Mouse (Mus musculus) liver, embryonic 14.5 days (tissue): ENCODE data around the gene Msantd3. TPM values are rescaled to one million over a fixed set of nuclear protein-coding genes. Genes with fewer than 3 reads are reported as not detected.

Source experiments
- ATAC-seq: fragments of 200-750 bp; cut with Nextera tagmentation; 2 replicates; pipeline ENCODE4 v1.8.0; 2017; ENCODE audit warnings: moderate number of reproducible peaks, mild to moderate bottlenecking, moderate library complexity; ENCODE audit not compliant: insufficient read depth
- DNase-seq, 3 experiments: peaks; one replicate each; pipeline ENCODE4 v3.0.0-alpha.2; 2012 to 2013; ENCODE audit warnings: low read depth in 3 of 3, low spot score in 3 of 3
- H3K27ac ChIP-seq: fragments of 300-500 bp; sonication (generic); 2 replicates; pipeline ENCODE4 v1.5.1; 2014; ENCODE audit warnings: moderate library complexity, mild to moderate bottlenecking, control low read depth, inconsistent platforms
- H3K27me3 ChIP-seq: fragments of 300-500 bp; sonication (generic); 2 replicates; pipeline ENCODE4 v1.6.1; 2014; ENCODE audit warnings: mild to moderate bottlenecking, low read length, moderate library complexity; ENCODE audit not compliant: control insufficient read depth, insufficient read depth
- H3K36me3 ChIP-seq: fragments of 300-500 bp; sonication (generic); replicated peaks from 2 replicates; pipeline ENCODE4 v1.6.1; 2014; ENCODE audit warnings: low read depth; ENCODE audit not compliant: control insufficient read depth, insufficient read depth
- H3K4me1 ChIP-seq, 2 experiments: fragments of 200-500 bp in 1 of 2; fragments of 300-500 bp in 1 of 2; sonication (generic) in 1 of 2; replicated peaks; 2 replicates each; pipeline ENCODE4 v1.6.1; 2012 to 2014; ENCODE audit warnings: antibody characterized with exemption in 1 of 2, inconsistent platforms in 1 of 2, low read length in 1 of 2; ENCODE audit not compliant: control insufficient read depth in 2 of 2, insufficient read depth in 2 of 2
- H3K4me2 ChIP-seq: fragments of 300-500 bp; sonication (generic); 2 replicates; pipeline ENCODE4 v1.6.1; 2014; ENCODE audit warnings: low read depth, mild to moderate bottlenecking, control low read depth, moderate library complexity
- H3K4me3 ChIP-seq, 2 experiments: fragments of 200-500 bp in 1 of 2; fragments of 300-500 bp in 1 of 2; sonication (generic) in 1 of 2; 2 replicates each; pipeline ENCODE4 v1.5.1; 2012 to 2014; ENCODE audit warnings: low read depth in 2 of 2, low read length in 2 of 2, mild to moderate bottlenecking in 2 of 2, control low read depth in 1 of 2, inconsistent platforms in 1 of 2, moderate library complexity in 1 of 2; ENCODE audit not compliant: insufficient read depth in 1 of 2
- H3K9ac ChIP-seq: fragments of 300-500 bp; sonication (generic); replicated peaks from 2 replicates; pipeline ENCODE4 v1.6.1; 2014; ENCODE audit warnings: mild to moderate bottlenecking, control low read depth, moderate library complexity
- H3K9me3 ChIP-seq: fragments of 300-500 bp; sonication (generic); 2 replicates; pipeline ENCODE4 v1.6.1; 2016; ENCODE audit warnings: low read length, mixed read lengths; ENCODE audit not compliant: control insufficient read depth
- CTCF ChIP-seq: IDR thresholded peaks from 2 replicates; pipeline ENCODE4 v1.5.1; 2016; ENCODE audit warnings: antibody characterized with exemption, low read depth, control low read depth
- EP300 ChIP-seq: IDR thresholded peaks from 2 replicates; pipeline ENCODE4 v1.6.1; 2016; ENCODE audit warnings: antibody characterized with exemption, low read depth
- WGBS: fragments of 180-500 bp; shearing (Covaris S2); extraction: QIAGEN DNeasy Blood & Tissue Kit; methylation state at CpG from one replicate; pipeline ENCODE4 v1.1.7; 2014; ENCODE audit not compliant: insufficient replicate concordance; 5-methylcytosine and 5-hydroxymethylcytosine counted together
- polyA plus RNA-seq, 2 experiments: library from polyadenylated mRNA; depleted of rRNA in 1 of 2; stranded (reverse) in 1 of 2; unstranded in 1 of 2; fragments of >200 nt; fragmentation: Nextera tagmentation in 1 of 2; extraction: Ambion mirVana in 1 of 2; gene quantifications; 2 replicates each; pipeline versions ENCODE4 v1.2.1 to v1.2.3; 2012 to 2014

The Msantd3 gene
- polyA plus RNA-seq, 2 experiments: 1.5 to 2.1 TPM

DNA sequence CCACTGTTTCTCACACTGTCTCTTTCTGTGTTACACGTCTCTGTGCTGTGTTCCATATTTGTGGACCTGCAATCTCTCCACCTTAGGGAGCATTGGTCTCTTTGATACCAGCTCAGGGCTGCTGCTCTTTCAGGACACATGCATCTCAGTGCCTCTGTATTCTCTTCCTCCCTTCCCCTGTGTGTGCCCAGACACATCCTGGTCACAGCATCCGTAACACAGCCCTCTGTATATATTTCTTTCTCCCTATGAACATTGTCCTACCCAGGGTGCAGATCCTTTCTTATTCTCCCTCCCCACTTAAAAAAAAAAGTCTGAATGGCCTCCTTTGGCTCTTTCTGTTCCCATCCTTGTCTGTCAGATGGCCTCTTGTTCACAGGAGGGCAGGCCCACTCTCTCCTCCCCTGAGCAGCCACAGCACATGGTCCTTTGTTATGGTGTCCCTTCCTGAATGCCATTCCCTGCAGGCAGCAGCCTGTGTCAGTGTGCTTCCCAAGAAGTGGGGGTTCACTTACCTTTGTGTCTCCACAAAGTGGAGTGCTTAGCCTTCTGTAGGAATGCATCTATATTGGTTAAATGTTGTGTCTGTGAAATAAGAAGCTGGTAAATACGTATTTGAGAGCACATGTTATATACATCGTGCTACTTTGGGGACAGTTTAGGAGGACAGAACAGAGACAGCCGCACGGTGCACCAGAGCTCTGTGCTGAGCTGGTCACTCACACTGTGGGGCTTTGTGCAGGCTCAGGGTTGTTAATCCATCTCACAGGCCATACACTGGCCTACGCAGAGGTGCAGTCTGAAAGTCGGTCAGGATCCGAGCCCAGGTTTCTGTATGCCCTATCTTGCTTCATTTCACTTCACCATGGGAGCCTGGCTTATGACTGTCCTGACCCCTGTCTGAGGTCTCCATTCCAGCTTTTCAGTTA is 7.1 kb downstream of the Msantd3 start:
- Histone ChIP-seq H3K27me3 (no peaks in the 10 kb centered on the region; the same call in 1 of the 2 replicates), H3K9ac (no peak overlapping the region), H3K4me1 (peaks cover 0 to 3% of the 10 kb centered on the region in 2 experiments; a peak in 1 of 4 replicates), H3K9me3 (no peaks in the 10 kb centered on the region), H3K36me3 (no peaks in the 10 kb centered on the region), H3K4me3 (no peak overlapping the region), H3K4me2 (no peak overlapping the region), H3K27ac (no peak overlapping the region)
- WGBS: 70% methylated on average over 9 of the region's 9 CpGs
- DNase-seq: no peak
- no peak for ATAC-seq
- TF ChIP-seq CTCF (no peak), EP300 (no peak)

DNA sequence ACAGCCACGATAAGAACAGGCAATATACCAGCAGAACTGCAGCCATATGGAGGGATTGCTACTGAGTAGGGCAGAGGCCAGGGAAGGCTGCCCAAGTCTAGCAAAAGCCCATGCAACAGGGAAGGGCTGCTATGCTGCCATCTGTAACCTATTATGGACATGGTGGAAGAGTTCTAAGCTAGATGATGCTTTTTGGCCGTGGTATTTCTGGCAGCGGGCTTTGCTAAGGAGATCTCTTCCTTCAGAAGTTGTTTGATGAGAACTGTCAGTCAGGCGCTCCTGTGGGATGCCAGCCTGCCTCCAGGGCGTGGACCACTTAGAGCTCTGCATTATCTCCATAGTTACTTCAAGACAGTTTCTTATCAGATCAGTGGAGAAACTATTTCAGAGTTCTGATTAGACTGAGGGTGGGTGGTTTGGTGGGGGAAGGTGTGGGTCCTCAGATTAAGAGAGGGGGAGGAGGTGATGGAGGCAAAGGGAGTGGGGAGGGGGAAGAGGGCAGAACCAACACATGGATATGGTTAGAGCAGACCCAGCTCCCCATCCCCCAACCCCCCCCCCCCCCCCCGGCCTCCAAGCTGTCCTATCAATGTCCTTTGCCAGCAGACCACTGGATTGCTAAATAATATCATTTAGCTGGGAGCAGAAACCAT is 8.8 kb downstream of the Msantd3 start:
- Histone ChIP-seq H3K4me3 (no peak overlapping the region), H3K9me3 (no peaks in the 10 kb centered on the region), H3K4me1 (peaks cover 0 to 3% of the 10 kb centered on the region in 2 experiments; a peak in 1 of 4 replicates), H3K36me3 (no peaks in the 10 kb centered on the region), H3K27ac (no peak overlapping the region), H3K4me2 (no peak overlapping the region), H3K9ac (no peak overlapping the region), H3K27me3 (no peaks in the 10 kb centered on the region; the same call in 1 of the 2 replicates)
- DNase-seq (no peak), ATAC-seq (no peak)
- TF ChIP-seq CTCF (no peak), EP300 (no peak)
- WGBS: 37% methylated on average over 6 of the region's 6 CpGs

DNA sequence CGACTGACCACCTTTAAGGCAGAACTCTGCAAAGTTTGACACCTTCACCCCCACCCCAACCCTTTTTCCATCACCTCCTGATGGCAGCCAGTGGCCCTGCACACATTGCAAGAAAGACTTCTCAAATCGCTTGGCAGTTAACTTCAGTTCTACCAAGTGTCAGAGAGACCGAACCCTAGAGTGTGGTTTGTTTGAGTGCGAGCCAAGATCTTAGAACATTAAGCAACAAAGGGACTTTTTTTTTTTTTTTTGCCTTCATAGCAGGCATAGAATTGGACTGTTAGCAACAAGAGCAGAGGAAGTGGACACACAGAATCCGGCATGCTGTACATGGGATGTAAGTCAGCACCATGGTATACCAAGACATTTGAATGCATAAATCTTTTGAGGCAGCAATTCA is 9.9 kb downstream of the Msantd3 start:
- no peak for DNase-seq
- no peak overlapping the region for H3K4me2 ChIP-seq
- H3K27ac ChIP-seq: no peak overlapping the region
- H3K36me3 ChIP-seq: no peaks in the 10 kb centered on the region
- no peak for TF ChIP-seq CTCF
- TF ChIP-seq EP300: no peak
- peaks cover 0 to 3% of the 10 kb centered on the region in 2 experiments; a peak in 1 of 4 replicates for H3K4me1 ChIP-seq
- H3K4me3 ChIP-seq: no peak overlapping the region
- H3K9me3 ChIP-seq: no peaks in the 10 kb centered on the region
- no peak overlapping the region for H3K9ac ChIP-seq
- H3K27me3 ChIP-seq: no peaks in the 10 kb centered on the region; the same call in 1 of the 2 replicates
- ATAC-seq: no peak
- 59% methylated on average over 5 of the region's 5 CpGs for WGBS

DNA sequence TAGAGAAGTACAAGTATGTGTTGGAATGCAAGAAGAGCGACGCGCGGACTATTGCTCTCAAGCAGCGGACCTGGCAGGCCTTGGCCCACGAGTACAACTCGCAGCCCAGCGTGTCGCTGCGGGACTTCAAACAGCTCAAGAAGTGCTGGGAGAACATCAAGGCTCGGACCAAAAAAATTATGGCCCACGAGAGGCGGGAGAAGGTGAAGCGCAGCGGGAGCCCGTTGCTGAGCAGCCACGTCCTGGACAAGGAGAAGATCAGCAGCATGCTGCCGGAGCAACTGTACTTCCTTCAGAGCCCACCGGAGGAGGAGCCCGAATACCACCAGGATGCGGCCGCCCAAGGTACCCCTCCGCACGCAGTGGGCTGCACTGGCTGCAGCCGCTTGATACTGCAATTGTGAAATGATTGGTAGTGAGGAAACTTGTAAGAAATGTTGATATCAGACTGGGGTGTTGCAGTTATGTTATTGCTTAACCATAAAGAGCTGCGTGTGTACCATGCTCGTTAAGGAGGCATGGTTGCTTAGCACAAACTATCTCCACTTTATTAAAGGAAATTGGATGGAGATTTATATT is 12.8 kb downstream of the Msantd3 start:
- DNase-seq: no peak
- Histone ChIP-seq H3K27me3 (no peaks in the 10 kb centered on the region), H3K4me1 (no peaks in the 10 kb centered on the region), H3K4me2 (no peak overlapping the region), H3K4me3 (no peak overlapping the region), H3K9ac (no peak overlapping the region), H3K9me3 (no peaks in the 10 kb centered on the region), H3K36me3 (no peaks in the 10 kb centered on the region), H3K27ac (no peak overlapping the region)
- no peak for ATAC-seq
- 78% methylated on average over 27 of the region's 27 CpGs for WGBS
- no peak for TF ChIP-seq CTCF
- no peak for TF ChIP-seq EP300

DNA sequence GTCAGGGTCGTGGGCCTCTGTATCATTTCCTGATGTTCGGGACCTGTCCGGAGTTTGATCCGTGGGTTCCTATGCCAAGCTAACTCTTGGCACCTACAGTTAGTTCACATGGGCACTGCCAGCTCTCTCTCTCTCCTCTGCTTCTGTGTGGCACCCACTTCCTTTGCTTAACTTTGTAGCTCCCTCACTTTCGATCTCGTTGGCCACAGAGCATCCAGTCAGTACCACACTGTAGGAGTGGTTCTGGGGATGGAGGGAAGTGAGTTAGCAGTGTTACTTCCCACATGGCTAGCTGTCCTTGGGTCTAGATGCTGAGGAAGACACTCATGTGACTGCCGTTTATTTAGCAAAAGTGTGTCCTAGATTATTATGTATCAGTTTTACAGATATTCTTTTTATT is 14.4 kb downstream of the Msantd3 start:
- Histone ChIP-seq H3K4me2 (no peak overlapping the region), H3K4me1 (no peaks in the 10 kb centered on the region), H3K9ac (no peak overlapping the region), H3K36me3 (no peaks in the 10 kb centered on the region), H3K27me3 (no peaks in the 10 kb centered on the region), H3K9me3 (no peaks in the 10 kb centered on the region), H3K4me3 (no peak overlapping the region), H3K27ac (no peak overlapping the region)
- DNase-seq: no peak
- WGBS: 65% methylated on average over 7 of the region's 7 CpGs
- no peak for TF ChIP-seq CTCF
- no peak for TF ChIP-seq EP300
- no peak for ATAC-seq
